In the genomic region with DNA sequence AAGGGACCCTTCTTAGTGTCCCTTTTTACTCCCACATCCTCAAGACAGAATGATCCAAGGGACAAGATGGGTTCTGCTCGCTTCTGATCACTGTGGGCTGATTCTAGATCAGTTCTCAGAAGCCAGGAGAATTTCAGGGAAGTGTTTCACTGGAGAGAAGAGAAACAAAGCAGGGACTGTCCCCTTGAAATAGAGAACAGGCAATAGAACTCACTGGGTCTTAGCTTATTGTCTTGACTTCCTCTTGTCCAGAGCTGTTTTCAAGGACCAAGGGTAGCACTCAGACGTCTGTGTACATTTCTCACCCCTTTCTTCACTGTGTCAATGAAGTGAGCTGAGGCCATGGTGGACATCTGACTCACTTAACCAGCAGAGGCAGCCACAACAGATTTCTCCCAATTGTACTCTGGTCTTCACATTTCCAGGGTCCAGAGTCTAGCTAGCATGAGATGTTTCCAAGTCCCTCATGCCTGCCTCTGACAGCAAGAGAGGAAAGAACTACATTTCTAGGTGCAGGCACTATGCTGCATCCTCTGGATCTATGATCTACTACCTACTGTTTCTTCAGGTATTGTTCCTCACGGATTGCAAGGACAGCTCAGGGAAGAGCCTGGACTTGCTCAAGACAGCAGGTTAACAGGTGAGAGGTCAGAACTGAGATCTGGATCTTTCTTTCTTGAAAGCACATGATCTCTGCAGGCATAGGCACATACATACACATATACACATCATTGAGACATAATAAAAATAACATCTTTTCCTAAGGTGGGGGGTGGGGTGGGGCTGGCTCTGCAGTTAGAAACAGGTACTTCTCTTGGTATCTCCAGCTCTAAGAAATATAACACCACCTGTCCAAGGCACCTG, we compare ENCODE assay signal across 22 mouse cellular contexts.
A peak's percentile ranks its signal among the peaks of the same experiment; 100 is the strongest.
DNase-seq lines count a peak whose midpoint lies in the region; ATAC-seq and TF ChIP-seq lines count a peak whose summit lies in the region.
"Had no signal": no experiment of that assay in that cellular context is flagged by ENCODE, and none has a peak within 500 bp of the region (broad histone marks: within the 10 kb centered on the region; RNA-seq: fewer than 3 reads in every experiment).

No protein-coding gene starts in this region.

- intact Hi-C loops in heart, adult 2 months (cut with DNase I): no loop called here

- DNase-seq in heart, adult 2 months: no peak
- DNase-seq in liver, adult 2 months (ENCODE audit: extremely low read depth, low read depth, low spot score): peak; percentile 80
- DNase-seq in embryonic facial prominence, embryonic 10.5 days (ENCODE audit: low spot score): no peak
- DNase-seq in urinary bladder, postnatal 14 days (ENCODE audit: low spot score): no peak
- no peak for DNase-seq in cerebellum, postnatal 25 days
- DNase-seq: cerebellum, postnatal 14 days; gastrocnemius, postnatal 36 days; layer of hippocampus, postnatal 36 days; left cerebral cortex, postnatal 4 days; liver, embryonic 13.5 days; lung, postnatal 14 days; retina, postnatal 1 day; right cerebral cortex, postnatal 4 days had no signal

- TF ChIP-seq POLR2A in heart, adult 2 months (IDR thresholded peaks at IDR 0.05; ENCODE audit: insufficient read depth, low read depth, low read length): no peak
- TF ChIP-seq POLR2A in liver, adult 2 months (IDR thresholded peaks at IDR 0.05; ENCODE audit: extremely low read depth, insufficient read depth, low read length): no peak

- WGBS in heart, embryonic 12.5 days: 63% methylated on average over 3 of the region's 3 CpGs
- WGBS in heart, adult 2 months: 55% methylated on average over 3 of the region's 3 CpGs
- WGBS in liver, adult 2 months: 53% methylated on average over 3 of the region's 3 CpGs
- WGBS in liver, embryonic 12.5 days (ENCODE audit: insufficient replicate concordance): 33% methylated on average over 3 of the region's 3 CpGs
- WGBS in embryonic facial prominence, embryonic 10.5 days: 56% methylated on average over 3 of the region's 3 CpGs

- H3K27me3 ChIP-seq in heart, embryonic 12.5 days (replicated peaks): no peaks in the 10 kb centered on the region
- H3K27me3 ChIP-seq in heart, adult 2 months (ENCODE audit: control insufficient read depth, insufficient read depth, low read length): no peaks in the 10 kb centered on the region
- no peaks in the 10 kb centered on the region for H3K27me3 ChIP-seq in liver, adult 2 months (ENCODE audit: control insufficient read depth, insufficient read depth, low read length)
- H3K27me3 ChIP-seq in liver, embryonic 12.5 days (replicated peaks): no peaks in the 10 kb centered on the region
- 0 out of 2 replicates have a peak, but pooled peaks cover 4% of the 10 kb centered on the region for H3K27me3 ChIP-seq in embryonic facial prominence, embryonic 10.5 days (replicated peaks; ENCODE audit: low read depth, poor library complexity, severe bottlenecking)
- H3K27me3 ChIP-seq: CH12.LX; hindbrain, embryonic 15.5 days; liver, embryonic 13.5 days; neural tube, embryonic 15.5 days had no signal

- peaks cover 2% of the 10 kb centered on the region; the same call in 1 of the 2 replicates for H3K79me2 ChIP-seq in heart, adult 2 months (replicated peaks; ENCODE audit: control insufficient read depth, insufficient read depth, low read length)
- no peaks in the 10 kb centered on the region for H3K79me2 ChIP-seq in liver, adult 2 months (ENCODE audit: control insufficient read depth, insufficient read depth, low read length)

- no peaks in the 10 kb centered on the region for H3K36me3 ChIP-seq in heart, embryonic 12.5 days
- peaks cover 15% of the 10 kb centered on the region for H3K36me3 ChIP-seq in heart, adult 2 months (ENCODE audit: control insufficient read depth, insufficient read depth, low read length)
- no peaks in the 10 kb centered on the region for H3K36me3 ChIP-seq in liver, adult 2 months (ENCODE audit: control insufficient read depth, insufficient read depth, low read length)
- no peaks in the 10 kb centered on the region for H3K36me3 ChIP-seq in liver, embryonic 12.5 days
- no peaks in the 10 kb centered on the region for H3K36me3 ChIP-seq in embryonic facial prominence, embryonic 10.5 days (replicated peaks)
- H3K36me3 ChIP-seq: hindbrain, embryonic 15.5 days; liver, embryonic 13.5 days; midbrain, embryonic 10.5 days; neural tube, embryonic 15.5 days had no signal

- ATAC-seq in heart, embryonic 12.5 days (ENCODE audit: insufficient number of reproducible peaks, low FRiP score): no peak
- ATAC-seq in liver, embryonic 12.5 days: no peak
- peak; percentile 13; the same call in 1 of the 2 replicates for ATAC-seq in neutrophil, adult 5-6 weeks (ENCODE audit: extremely low read depth, insufficient number of reproducible peaks, low FRiP score, poor library complexity, severe bottlenecking)
- ATAC-seq: forebrain, embryonic 13.5 days; intestine, postnatal 0 days had no signal

- H3K9ac ChIP-seq in heart, embryonic 12.5 days: peak overlapping the region; percentile 32; the same call in 1 of the 2 replicates
- no peak overlapping the region for H3K9ac ChIP-seq in heart, adult 2 months (ENCODE audit: low read depth, low read length)
- no peak overlapping the region for H3K9ac ChIP-seq in liver, adult 2 months (ENCODE audit: low read depth, low read length)
- H3K9ac ChIP-seq in liver, embryonic 12.5 days: no peak overlapping the region
- H3K9ac ChIP-seq: forebrain, embryonic 13.5 days; hindbrain, embryonic 15.5 days; liver, embryonic 13.5 days; neural tube, embryonic 15.5 days had no signal

- no peak for TF ChIP-seq EP300 in heart, adult 2 months (IDR thresholded peaks at IDR 0.05; ENCODE audit: insufficient read depth, low read depth, low read length)

- no peaks in the 10 kb centered on the region for H3K9me3 ChIP-seq in heart, embryonic 12.5 days (replicated peaks)
- H3K9me3 ChIP-seq in liver, embryonic 12.5 days (replicated peaks): no peaks in the 10 kb centered on the region
- no peaks in the 10 kb centered on the region for H3K9me3 ChIP-seq in embryonic facial prominence, embryonic 10.5 days
- H3K9me3 ChIP-seq: forebrain, embryonic 13.5 days; hindbrain, embryonic 15.5 days; liver, embryonic 13.5 days; midbrain, embryonic 10.5 days; neural tube, embryonic 15.5 days had no signal

- no peak overlapping the region for H3K4me2 ChIP-seq in heart, embryonic 12.5 days
- no peak overlapping the region for H3K4me2 ChIP-seq in liver, embryonic 12.5 days
- H3K4me2 ChIP-seq: forebrain, embryonic 13.5 days; hindbrain, embryonic 15.5 days; liver, embryonic 13.5 days; neural tube, embryonic 15.5 days had no signal

- H3K4me1 ChIP-seq in heart, embryonic 12.5 days (replicated peaks): peaks cover 34% of the 10 kb centered on the region
- peaks cover 23% of the 10 kb centered on the region for H3K4me1 ChIP-seq in heart, adult 2 months (ENCODE audit: control insufficient read depth, insufficient read depth, low read length)
- H3K4me1 ChIP-seq in liver, adult 2 months (ENCODE audit: control insufficient read depth, insufficient read depth, low read length): peaks cover 23% of the 10 kb centered on the region
- peaks cover 12% of the 10 kb centered on the region; the same call in 1 of the 2 replicates for H3K4me1 ChIP-seq in liver, embryonic 12.5 days
- peaks cover 22% of the 10 kb centered on the region for H3K4me1 ChIP-seq in embryonic facial prominence, embryonic 10.5 days

- no peak overlapping the region for H3K27ac ChIP-seq in heart, embryonic 12.5 days (ENCODE audit: poor library complexity, severe bottlenecking)
- no peak overlapping the region for H3K27ac ChIP-seq in heart, adult 2 months
- 0 out of 2 replicates have a peak overlapping the region, but pooled peaks have one; percentile 15 for H3K27ac ChIP-seq in liver, adult 2 months (replicated peaks; ENCODE audit: insufficient read depth, low read depth, low read length)
- no peak overlapping the region for H3K27ac ChIP-seq in liver, embryonic 12.5 days
- H3K27ac ChIP-seq in embryonic facial prominence, embryonic 10.5 days (replicated peaks): peak overlapping the region; percentile 4; the same call in 1 of the 2 replicates
- H3K27ac ChIP-seq: forebrain, embryonic 13.5 days; hindbrain, embryonic 15.5 days; liver, embryonic 13.5 days; midbrain, embryonic 10.5 days; neural tube, embryonic 15.5 days had no signal

- TF ChIP-seq CTCF in heart, adult 2 months (IDR thresholded peaks at IDR 0.05): no peak
- TF ChIP-seq CTCF in liver, adult 2 months (IDR thresholded peaks at IDR 0.05; ENCODE audit: low read depth, low read length): no peak

- H3K4me3 ChIP-seq in heart, embryonic 12.5 days: no peak overlapping the region
- H3K4me3 ChIP-seq in heart, adult 2 months: no peak overlapping the region
- no peak overlapping the region for H3K4me3 ChIP-seq in liver, adult 2 months (ENCODE audit: insufficient read depth, low read depth, low read length)
- no peak overlapping the region for H3K4me3 ChIP-seq in liver, embryonic 12.5 days
- H3K4me3 ChIP-seq in embryonic facial prominence, embryonic 10.5 days: no peak overlapping the region
- H3K4me3 ChIP-seq: forebrain, embryonic 13.5 days; hindbrain, embryonic 15.5 days; liver, embryonic 13.5 days; midbrain, embryonic 10.5 days; neural tube, embryonic 15.5 days had no signal

Comparison
In these comparisons a context has a peak if more than half of its experiments do, and no peak if none do; other contexts are left out.
1. H3K27ac ChIP-seq: peak in liver, adult 2 months (single experiment) and embryonic facial prominence, embryonic 10.5 days (single experiment); none in heart, embryonic 12.5 days (single experiment), heart, adult 2 months (single experiment) and liver, embryonic 12.5 days (single experiment).